Mouse (Mus musculus) inflammation-experienced regulatory T-cells (primary cell): ENCODE results near the gene Sc5d. TPM values are rescaled to one million over a fixed set of nuclear protein-coding genes. Genes with fewer than 3 reads are reported as not detected.

Source experiments
- polyA plus RNA-seq, 2 experiments: library from polyadenylated mRNA; unstranded; fragments of 100-300 nt; shearing (Covaris generic); gene quantifications; one replicate each; pipeline ENCODE4 v1.2.1; 2017

Gene Sc5d
- 100 to 1,000 TPM in 1 of 2 experiments, 10 to 100 TPM in 1; 63.6 to 104 TPM for polyA plus RNA-seq

GRCm38 (mm10) chr9:42264145-42264544 is at the start of gene Sc5d:
Sc5d (minus strand) TSS chr9:42264256.

Other genes with a start within 250 kb of the Sc5d start
- gene Sorl1, start 140.0 kb downstream of the Sc5d start, polyA plus RNA-seq, result 10 to 100 TPM; 37.6 to 58.4 TPM
- under 1 TPM in 1 of 2 experiments, not detected in 1; 0.23 TPM for gene Tecta, start 135.7 kb upstream of the Sc5d start, polyA plus RNA-seq
- 10 to 100 TPM; 19.9 TPM for gene Tbcel, start 243.6 kb upstream of the Sc5d start, polyA plus RNA-seq